Mouse (Mus musculus) hindbrain, embryonic 14.5 days (tissue): Measurements from ENCODE around the gene Pcnp. TPM values are rescaled to one million over a fixed set of nuclear protein-coding genes. Genes with fewer than 3 reads are reported as not detected.
"Not testable (repeated sequence)": the region's sequence is repeated elsewhere in the genome, so short reads cannot be mapped to it uniquely, and the experiment has no call there.

Experiments
- ATAC-seq: fragments of 200-750 bp; cut with Nextera tagmentation; 2 replicates; pipeline ENCODE4 v1.8.0; 2017; ENCODE audit warnings: moderate number of reproducible peaks, mild to moderate bottlenecking, moderate TSS enrichment, moderate library complexity; ENCODE audit not compliant: low FRiP score
- DNase-seq: peaks from one replicate; pipeline ENCODE4 v3.0.0-alpha.2; 2015; ENCODE audit warnings: low spot score
- H3K27ac ChIP-seq: fragments of 300-500 bp; sonication (generic); 2 replicates; pipeline ENCODE4 v1.5.1; 2014; ENCODE audit warnings: mild to moderate bottlenecking, moderate library complexity
- H3K27me3 ChIP-seq: fragments of 300-500 bp; sonication (generic); 2 replicates; pipeline ENCODE4 v1.6.1; 2014; ENCODE audit warnings: mild to moderate bottlenecking, low read length, mixed read lengths; ENCODE audit not compliant: control insufficient read depth, insufficient read depth
- H3K36me3 ChIP-seq: fragments of 300-500 bp; sonication (generic); replicated peaks from 2 replicates; pipeline ENCODE4 v1.6.1; 2014; ENCODE audit not compliant: control insufficient read depth, insufficient read depth
- H3K4me1 ChIP-seq: fragments of 300-500 bp; sonication (generic); replicated peaks from 2 replicates; pipeline ENCODE4 v1.6.1; 2014; ENCODE audit warnings: antibody characterized with exemption, low read length, mixed read lengths; ENCODE audit not compliant: control insufficient read depth, insufficient read depth
- H3K4me2 ChIP-seq: fragments of 300-500 bp; sonication (generic); replicated peaks from 2 replicates; pipeline ENCODE4 v1.6.1; 2014; ENCODE audit warnings: mild to moderate bottlenecking, moderate library complexity
- H3K4me3 ChIP-seq: fragments of 300-500 bp; sonication (generic); replicated peaks from 2 replicates; pipeline ENCODE4 v1.5.1; 2014; ENCODE audit warnings: mild to moderate bottlenecking, low read length
- H3K9ac ChIP-seq: fragments of 300-500 bp; sonication (generic); 2 replicates; pipeline ENCODE4 v1.6.1; 2014
- H3K9me3 ChIP-seq: fragments of 300-500 bp; sonication (generic); 2 replicates; pipeline ENCODE4 v1.6.1; 2016; ENCODE audit warnings: low read length; ENCODE audit not compliant: control insufficient read depth
- WGBS: fragments of 180-500 bp; shearing (Covaris S2); extraction: QIAGEN DNeasy Blood & Tissue Kit; methylation state at CpG from one replicate; pipeline ENCODE4 v1.1.7; 2014; 5-methylcytosine and 5-hydroxymethylcytosine counted together
- polyA plus RNA-seq: library from polyadenylated mRNA; unstranded; fragments of >200 nt; fragmentation: Nextera tagmentation; extraction: Ambion mirVana; gene quantifications from 2 replicates; pipeline ENCODE4 v1.2.1, GENCODE M21; 2014

The Pcnp gene
- polyA plus RNA-seq, 1 experiment from 2014 or later: 214 TPM

DNA sequence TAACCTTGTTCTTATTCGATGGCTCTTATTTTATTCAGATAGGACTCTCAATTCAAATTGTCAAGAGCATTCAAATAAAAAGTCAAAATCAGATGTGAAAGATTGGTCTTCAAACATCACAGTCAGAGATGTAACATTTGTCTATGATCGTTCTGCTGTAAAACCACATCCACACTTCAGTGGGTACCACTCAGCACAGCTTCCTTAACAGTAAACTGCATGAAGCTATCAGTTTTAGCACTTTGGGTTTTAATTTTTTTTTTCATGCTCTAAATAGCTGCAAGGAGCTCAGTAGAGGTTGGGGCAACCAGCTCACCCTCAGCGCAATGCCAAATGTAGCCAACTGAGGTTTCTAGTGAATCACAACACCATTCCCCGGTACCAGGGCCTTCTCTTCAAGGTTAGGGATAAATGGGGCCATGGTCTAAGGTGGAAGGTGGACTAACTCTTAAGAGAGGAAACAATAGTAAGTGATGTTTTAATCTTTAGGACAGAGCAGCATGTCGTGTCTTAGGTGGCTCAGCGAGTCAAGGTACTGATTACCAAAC lies 39.1 kb upstream of the Pcnp start:
- DNase-seq (no peak), ATAC-seq (no peak)
- WGBS: 95% methylated on average over 6 of the region's 6 CpGs
- H3K4me1 ChIP-seq: no peaks in the 10 kb centered on the region
- no peaks in the 10 kb centered on the region for H3K36me3 ChIP-seq
- no peak overlapping the region for H3K4me2 ChIP-seq
- H3K9me3 ChIP-seq: no peaks in the 10 kb centered on the region
- H3K27me3 ChIP-seq: no peaks in the 10 kb centered on the region
- H3K9ac ChIP-seq: no peak overlapping the region
- H3K4me3 ChIP-seq: no peak overlapping the region
- H3K27ac ChIP-seq: no peak overlapping the region

- Histone ChIP-seq H3K4me2 (no peak overlapping the region), H3K27me3 (no peaks in the 10 kb centered on the region), H3K4me3 (no peak overlapping the region), H3K36me3 (no peaks in the 10 kb centered on the region), H3K27ac (no peak overlapping the region), H3K4me1 (no peaks in the 10 kb centered on the region), H3K9me3 (no peaks in the 10 kb centered on the region), H3K9ac (no peak overlapping the region)
- ATAC-seq (no peak), DNase-seq (no peak)
- 48% methylated on average over 8 of the region's 8 CpGs for WGBS
These were observed 36.6 kb upstream of the Pcnp start for GRCm38 (mm10) chr16:56066113-56066512.

DNA sequence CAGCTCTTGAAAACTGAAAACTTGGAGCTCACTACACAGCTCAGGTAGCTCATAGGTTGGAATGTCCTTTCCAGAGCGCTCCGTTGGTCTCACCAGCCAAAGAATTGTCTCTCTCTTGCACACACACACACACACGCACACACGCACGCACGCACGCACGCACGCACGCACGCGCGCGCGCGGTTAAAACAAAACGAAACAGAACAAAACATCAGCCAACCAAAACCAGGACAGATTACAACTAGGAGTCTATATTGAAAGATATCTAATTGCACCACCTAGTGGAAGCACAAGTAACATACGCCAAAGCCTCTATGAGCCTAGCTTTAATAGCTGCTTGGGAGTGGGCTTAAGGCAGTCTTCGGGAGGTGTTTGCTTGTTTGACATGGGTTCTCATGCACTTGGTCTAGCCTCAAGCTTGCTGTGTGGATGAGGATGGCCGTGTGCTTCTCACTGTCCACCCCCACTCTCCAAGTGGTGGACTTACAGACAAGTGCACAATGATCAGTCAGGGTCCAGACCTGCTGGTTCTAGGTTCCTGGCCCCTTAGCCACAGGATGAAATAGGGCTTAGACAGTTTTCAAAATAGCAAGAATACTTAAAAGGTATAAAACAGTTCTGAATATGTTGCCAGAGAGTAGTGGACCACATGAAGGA lies 34.9 kb upstream of the Pcnp start:
- Histone ChIP-seq H3K4me2 (peak overlapping the region; percentile 65), H3K36me3 (no peaks in the 10 kb centered on the region), H3K27ac (peak overlapping the region; percentile 79), H3K27me3 (no peaks in the 10 kb centered on the region), H3K4me1 (no peaks in the 10 kb centered on the region), H3K9ac (peak overlapping the region; percentile 51; the same call in 1 of the 2 replicates), H3K9me3 (no peaks in the 10 kb centered on the region), H3K4me3 (peak overlapping the region; percentile 25)
- peak; percentile 86 for DNase-seq
- WGBS: 5% methylated on average over 20 of the region's 20 CpGs
- ATAC-seq: peak; percentile 93

DNA sequence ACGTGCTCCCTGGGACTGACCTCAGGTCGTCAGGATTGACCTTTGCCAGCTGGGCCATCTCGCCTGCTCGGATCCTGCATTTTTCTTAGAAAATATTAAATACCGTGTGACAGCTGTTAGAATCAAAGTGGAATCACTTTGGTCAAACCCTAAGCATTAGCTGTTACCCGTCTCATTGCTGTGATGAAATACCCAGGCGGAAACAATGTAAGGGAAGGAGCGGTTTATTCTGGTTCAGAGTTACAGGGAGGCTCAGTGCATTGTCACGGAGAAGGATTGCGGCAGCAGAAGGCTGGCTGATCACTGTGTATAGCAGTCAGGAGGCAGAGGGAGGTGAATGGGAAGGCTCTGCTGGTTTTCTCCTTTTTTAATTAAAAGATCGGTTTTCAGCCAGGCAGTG lies 33.4 kb upstream of the Pcnp start:
- DNase-seq (no peak), ATAC-seq (no peak)
- H3K9ac ChIP-seq: no peak overlapping the region
- H3K4me1 ChIP-seq: no peaks in the 10 kb centered on the region
- H3K4me3 ChIP-seq: no peak overlapping the region
- no peaks in the 10 kb centered on the region for H3K36me3 ChIP-seq
- WGBS: 46% methylated on average over 11 of the region's 11 CpGs
- no peaks in the 10 kb centered on the region for H3K9me3 ChIP-seq
- H3K27me3 ChIP-seq: no peaks in the 10 kb centered on the region
- no peak overlapping the region for H3K4me2 ChIP-seq
- no peak overlapping the region for H3K27ac ChIP-seq

DNA sequence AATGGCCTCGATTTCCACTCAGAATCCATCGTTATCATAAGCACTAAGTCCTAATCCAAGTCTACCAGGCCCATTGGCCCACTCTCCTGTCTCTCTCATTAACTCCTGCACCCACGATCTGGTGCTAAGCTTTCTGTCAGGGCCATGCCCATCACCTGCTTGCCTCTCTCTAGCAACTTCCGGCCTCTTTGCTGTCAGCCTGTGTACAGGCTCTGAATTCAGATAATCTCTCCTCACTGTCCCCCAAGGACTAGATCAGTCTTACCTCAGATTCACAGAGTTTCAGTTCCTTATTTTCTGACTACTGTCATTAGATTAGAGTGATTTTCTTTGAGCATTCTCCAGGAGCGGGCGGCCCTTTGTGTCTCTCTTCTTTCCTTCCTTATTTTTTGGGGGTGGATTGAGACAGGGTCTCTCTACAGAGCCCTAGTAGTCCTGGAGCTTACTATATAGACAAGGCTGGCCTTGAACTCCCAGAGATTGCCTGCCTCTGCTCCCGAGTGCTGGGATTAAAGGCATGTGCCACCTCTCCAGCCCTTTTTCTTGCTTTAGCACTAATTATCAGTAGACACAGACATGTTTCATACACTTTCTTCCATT lies 32.6 kb upstream of the Pcnp start:
- no peaks in the 10 kb centered on the region for H3K27me3 ChIP-seq
- WGBS: 79% methylated on average over 7 of the region's 7 CpGs
- H3K36me3 ChIP-seq: no peaks in the 10 kb centered on the region
- no peak overlapping the region for H3K27ac ChIP-seq
- H3K4me1 ChIP-seq: no peaks in the 10 kb centered on the region
- H3K4me3 ChIP-seq: no peak overlapping the region
- DNase-seq (no peak), ATAC-seq (no peak)
- H3K9me3 ChIP-seq: no peaks in the 10 kb centered on the region
- H3K9ac ChIP-seq: no peak overlapping the region
- no peak overlapping the region for H3K4me2 ChIP-seq

DNA sequence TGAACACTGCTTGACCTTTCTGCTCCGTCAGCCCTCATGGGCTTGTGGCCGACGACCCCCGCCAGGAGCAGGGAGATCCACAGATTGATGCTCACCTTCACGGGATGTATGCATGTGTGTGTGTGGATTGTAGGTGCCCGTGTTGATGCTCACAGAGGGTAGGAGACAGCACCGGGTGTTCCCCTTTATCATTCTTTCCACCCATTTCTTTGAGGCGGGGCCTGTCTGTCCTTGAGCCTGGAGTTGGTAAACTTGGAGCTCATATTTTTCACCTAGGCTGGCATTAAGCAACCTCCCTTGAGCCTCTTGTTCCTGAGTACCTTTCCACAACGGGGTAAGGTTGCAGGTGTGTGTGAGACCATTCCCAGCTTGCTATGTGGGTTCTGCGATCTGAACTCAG lies 28.6 kb upstream of the Pcnp start:
- WGBS: 61% methylated on average over 10 of the region's 10 CpGs
- Histone ChIP-seq H3K4me3 (no peak overlapping the region), H3K9ac (no peak overlapping the region), H3K4me2 (no peak overlapping the region), H3K9me3 (no peaks in the 10 kb centered on the region), H3K4me1 (no peaks in the 10 kb centered on the region), H3K27me3 (no peaks in the 10 kb centered on the region), H3K36me3 (no peaks in the 10 kb centered on the region), H3K27ac (no peak overlapping the region)
- DNase-seq: no peak
- no peak for ATAC-seq

- H3K9me3 ChIP-seq: no peaks in the 10 kb centered on the region
- H3K27me3 ChIP-seq: no peaks in the 10 kb centered on the region
- no peaks in the 10 kb centered on the region for H3K36me3 ChIP-seq
- no peak overlapping the region for H3K4me3 ChIP-seq
- H3K4me2 ChIP-seq: no peak overlapping the region
- DNase-seq (no peak), ATAC-seq (no peak)
- H3K4me1 ChIP-seq: no peaks in the 10 kb centered on the region
- no peak overlapping the region for H3K9ac ChIP-seq
- 20% methylated on average over 7 of the region's 7 CpGs for WGBS
- no peak overlapping the region for H3K27ac ChIP-seq
These were observed 27.5 kb upstream of the Pcnp start for GRCm38 (mm10) chr16:56056944-56057590.

DNA sequence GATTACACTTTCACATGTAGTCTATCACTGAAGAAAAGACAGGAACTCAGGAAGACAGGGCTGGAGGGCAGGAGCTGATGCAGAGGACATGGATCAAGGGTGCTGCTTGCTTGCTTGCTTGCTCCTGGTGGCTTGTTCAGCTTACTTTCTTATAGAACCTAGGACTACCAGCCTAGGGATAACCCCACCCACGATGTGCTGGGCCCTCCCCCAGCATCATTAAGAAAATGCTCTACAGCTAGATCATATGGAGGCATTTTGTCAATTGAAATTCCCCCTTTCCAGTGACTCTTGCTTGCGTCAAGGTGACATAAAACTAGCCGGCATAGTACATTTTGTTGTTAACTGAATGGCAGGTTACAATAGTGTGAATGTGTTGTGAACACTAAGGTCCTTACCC lies 26.4 kb upstream of the Pcnp start:
- no peaks in the 10 kb centered on the region for H3K27me3 ChIP-seq
- H3K4me2 ChIP-seq: no peak overlapping the region
- no peak overlapping the region for H3K4me3 ChIP-seq
- H3K4me1 ChIP-seq: no peaks in the 10 kb centered on the region
- no peak overlapping the region for H3K27ac ChIP-seq
- H3K9ac ChIP-seq: no peak overlapping the region
- no peak for ATAC-seq
- DNase-seq: no peak
- no peaks in the 10 kb centered on the region for H3K36me3 ChIP-seq
- H3K9me3 ChIP-seq: no peaks in the 10 kb centered on the region
- 84% methylated on average over 3 of the region's 3 CpGs for WGBS

- H3K4me2 ChIP-seq, H3K4me3 ChIP-seq, H3K9ac ChIP-seq, H3K27me3 ChIP-seq, DNase-seq, H3K4me1 ChIP-seq, ATAC-seq, H3K36me3 ChIP-seq, H3K9me3 ChIP-seq, H3K27ac ChIP-seq: not testable (repeated sequence)
- WGBS: no CpG with 5 or more reads among the region's 4 CpGs
These were observed 18.5 kb upstream of the Pcnp start, which contains the start of gene Senp7 for GRCm38 (mm10) chr16:56048038-56048437. Gene Senp7, plus strand, starts transcription at chr16:56048338.
